Mouse (Mus musculus): ENCODE data around the gene Ndufa11.

- TF ChIP-seq CTCF (IDR thresholded peaks at IDR 0.05), result no peak
- no peak for TF ChIP-seq EP300 (IDR thresholded peaks at IDR 0.05)
Observed at GRCm38 (mm10) chr17:56682880-56683279, 34.7 kb upstream of the Ndufa11 start.

Measured in lung, postnatal 0 days (tissue).